Mouse (Mus musculus): Measurements from ENCODE around the gene Fcrl6. TPM values are rescaled to one million over a fixed set of nuclear protein-coding genes. Genes with fewer than 3 reads are reported as not detected.
A peak's percentile ranks its signal among the peaks of the same experiment; 100 is the strongest.

Gene Fcrl6
- polyA plus RNA-seq, 1 experiment from 2014 or later = not detected

DNA sequence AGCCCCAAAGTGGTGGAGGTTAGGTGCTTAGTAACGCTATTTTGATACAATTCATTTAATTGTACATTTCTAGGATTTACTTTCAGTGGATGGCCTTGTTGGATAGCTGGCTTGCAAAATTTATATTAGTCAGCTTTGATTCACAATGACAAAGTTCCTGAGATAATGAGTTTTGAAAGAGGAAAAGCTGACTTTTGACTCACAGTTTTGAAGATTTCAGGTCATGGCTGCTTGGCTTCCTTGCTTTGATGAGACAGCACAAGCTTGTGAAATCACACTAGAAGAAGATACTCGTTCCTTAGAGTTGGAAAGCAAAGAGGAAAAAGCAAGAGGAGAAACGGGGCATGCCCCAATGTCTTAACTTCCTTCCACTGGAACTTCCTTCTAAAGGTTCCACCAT lies 36.2 kb downstream of the Fcrl6 start:
- H3K4me3 ChIP-seq = no peak overlapping the region
- H3K4me2 ChIP-seq = no peak overlapping the region
- peaks cover 42% of the 10 kb centered on the region for H3K27me3 ChIP-seq (replicated peaks)
- H3K9ac ChIP-seq = no peak overlapping the region
- peaks cover 17% of the 10 kb centered on the region for H3K4me1 ChIP-seq
- no peak overlapping the region for H3K27ac ChIP-seq (replicated peaks)
- no peaks in the 10 kb centered on the region for H3K9me3 ChIP-seq
- ATAC-seq (ENCODE audit: extremely low read depth, insufficient number of reproducible peaks, low FRiP score, low TSS enrichment) = no peak
- 62% methylated on average over 3 of the region's 3 CpGs for WGBS
- no peaks in the 10 kb centered on the region for H3K36me3 ChIP-seq

DNA sequence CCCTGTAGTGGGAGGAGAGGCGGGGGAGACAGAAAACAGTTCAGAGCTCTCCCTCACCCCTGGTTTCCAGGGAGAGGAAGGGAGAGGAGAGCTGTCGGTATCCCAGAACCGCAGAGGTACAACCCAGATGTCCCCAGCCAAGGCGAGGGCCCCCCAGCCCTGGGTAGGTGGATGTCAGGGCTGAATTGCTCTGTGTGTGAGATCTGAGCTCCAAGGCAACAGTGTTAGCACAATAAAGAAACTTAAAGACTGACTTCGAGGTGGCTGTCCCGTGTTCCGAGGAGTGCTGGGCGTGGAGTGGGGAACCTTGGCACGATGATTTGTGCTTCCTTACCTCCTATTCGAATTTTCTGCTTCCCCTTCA lies 38.9 kb downstream of the Fcrl6 start:
- H3K27me3 ChIP-seq (replicated peaks) = peaks cover 62% of the 10 kb centered on the region
- peak overlapping the region; percentile 98 for H3K4me2 ChIP-seq
- H3K4me3 ChIP-seq = peak overlapping the region; percentile 77
- no peak; the same call in 1 of the 2 replicates for ATAC-seq (ENCODE audit: extremely low read depth, insufficient number of reproducible peaks, low FRiP score, low TSS enrichment)
- peaks cover 17% of the 10 kb centered on the region for H3K4me1 ChIP-seq
- H3K9ac ChIP-seq = peak overlapping the region; percentile 87
- H3K36me3 ChIP-seq = no peaks in the 10 kb centered on the region
- H3K9me3 ChIP-seq = no peaks in the 10 kb centered on the region
- H3K27ac ChIP-seq (replicated peaks) = peak overlapping the region; percentile 54; the same call in 1 of the 2 replicates
- 3% methylated on average over 10 of the region's 10 CpGs for WGBS

DNA sequence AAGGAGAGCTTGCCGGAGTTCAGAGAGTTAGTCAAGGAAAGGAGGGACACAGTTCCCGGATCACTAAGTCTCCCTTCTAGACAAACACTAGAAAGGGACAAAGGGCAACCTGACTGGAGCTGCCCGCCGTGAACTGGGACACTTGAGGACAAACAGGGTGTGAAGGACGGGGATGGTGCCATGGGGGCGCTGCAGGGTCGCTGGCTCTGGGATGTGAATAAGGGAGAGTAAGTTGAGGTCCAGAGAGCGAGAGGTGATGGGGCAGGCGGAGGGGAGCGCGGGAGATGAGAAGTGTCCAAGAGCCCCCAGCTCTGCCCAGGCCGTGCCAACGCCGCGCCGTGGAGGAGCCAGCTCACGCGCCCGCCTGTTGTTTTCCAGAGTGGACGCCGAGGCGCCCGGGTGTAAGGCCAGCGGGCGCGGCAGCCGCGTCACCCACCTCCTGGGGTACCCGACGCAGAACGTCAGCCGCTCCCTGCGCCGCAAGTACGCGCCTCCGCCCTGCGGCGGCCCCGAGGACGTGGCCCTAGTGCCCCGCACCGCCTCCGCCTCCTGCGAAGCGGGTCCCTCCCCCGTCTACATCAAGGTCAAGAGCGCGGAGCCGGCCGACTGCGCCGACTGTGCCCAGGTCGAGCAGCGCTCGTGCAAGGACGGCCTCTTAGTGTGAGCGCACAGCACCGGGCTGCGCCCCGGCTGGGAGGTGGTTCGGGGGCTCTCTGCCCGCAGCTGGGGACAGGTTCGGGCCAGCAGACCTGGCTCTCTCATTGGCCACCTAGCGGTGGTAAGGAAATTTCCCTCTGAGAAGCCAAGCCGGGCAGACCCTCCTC lies 39.5 kb downstream of the Fcrl6 start:
- H3K4me3 ChIP-seq = peak overlapping the region; percentile 77
- under 1% methylated on average over 59 of the region's 66 CpGs for WGBS
- no peaks in the 10 kb centered on the region for H3K9me3 ChIP-seq
- H3K36me3 ChIP-seq = no peaks in the 10 kb centered on the region
- H3K27me3 ChIP-seq (replicated peaks) = peaks cover 67% of the 10 kb centered on the region
- H3K27ac ChIP-seq (replicated peaks) = peak overlapping the region; percentile 54; the same call in 1 of the 2 replicates
- H3K4me2 ChIP-seq = peak overlapping the region; percentile 98
- peaks cover 17% of the 10 kb centered on the region for H3K4me1 ChIP-seq
- H3K9ac ChIP-seq = peak overlapping the region; percentile 87
- ATAC-seq (ENCODE audit: extremely low read depth, insufficient number of reproducible peaks, low FRiP score, low TSS enrichment) = peak; percentile 71; the same call in 1 of the 2 replicates

DNA sequence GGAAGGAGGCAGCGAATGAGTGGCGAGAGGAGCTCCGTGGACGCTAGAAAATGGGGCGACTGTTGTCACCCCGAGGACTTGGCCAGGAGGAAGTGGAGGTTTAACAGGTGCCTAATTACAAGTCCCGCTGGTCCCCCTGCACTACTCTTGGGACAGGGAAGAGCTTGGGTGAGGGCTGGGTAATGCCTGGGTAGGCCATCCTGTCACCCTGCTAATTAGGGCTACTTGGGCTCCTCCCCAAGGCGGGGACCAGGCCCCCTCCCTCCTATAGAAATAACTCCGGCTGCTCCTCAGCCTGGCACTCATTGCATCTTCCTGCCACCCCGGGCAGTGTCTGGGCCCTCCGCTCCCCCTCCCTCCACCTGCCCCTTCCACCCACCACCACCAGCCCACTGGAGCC lies 46.7 kb downstream of the Fcrl6 start, which contains the start of gene Vsig8:
Vsig8 (plus strand) TSS at position 301 of the 400 bp plus-strand sequence.
- 70% methylated on average over 11 of the region's 11 CpGs for WGBS
- Histone ChIP-seq H3K9me3 (no peaks in the 10 kb centered on the region), H3K27ac (replicated peaks) (no peak within 1 kb of the TSS), H3K36me3 (no peaks in the 10 kb centered on the region), H3K4me2 (no peak within 1 kb of the TSS), H3K4me3 (no peak within 1 kb of the TSS), H3K4me1 (peaks cover 20% of the 10 kb centered on the region), H3K9ac (no peak within 1 kb of the TSS), H3K27me3 (replicated peaks) (peaks cover 57% of the 10 kb centered on the region)
- no peak for ATAC-seq (ENCODE audit: extremely low read depth, insufficient number of reproducible peaks, low FRiP score, low TSS enrichment)

DNA sequence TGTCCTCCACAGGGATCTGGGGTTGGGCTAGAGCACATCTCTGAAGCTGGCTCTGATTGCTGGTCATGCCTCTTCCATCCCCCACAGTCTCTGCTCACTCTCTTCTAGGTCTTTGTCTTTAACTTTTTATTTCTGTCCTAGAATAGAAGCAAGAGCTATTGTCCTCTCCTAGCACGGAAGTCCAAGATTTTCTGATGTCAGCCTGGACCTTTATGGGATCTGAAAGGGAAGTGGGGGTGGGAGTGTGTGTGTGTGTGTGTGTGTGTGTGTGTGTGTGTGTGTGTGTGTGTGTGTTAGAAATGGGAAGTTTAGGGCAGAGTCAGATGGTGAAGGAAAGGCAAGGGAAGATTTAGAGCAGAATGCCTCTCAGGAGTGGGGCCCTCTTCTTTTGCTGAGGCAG lies 49.7 kb downstream of the Fcrl6 start:
- Histone ChIP-seq H3K4me1 (peaks cover 32% of the 10 kb centered on the region), H3K27ac (replicated peaks) (peak overlapping the region; percentile 21; the same call in 1 of the 2 replicates), H3K9ac (no peak overlapping the region), H3K36me3 (no peaks in the 10 kb centered on the region), H3K4me2 (no peak overlapping the region), H3K27me3 (replicated peaks) (peaks cover 37% of the 10 kb centered on the region), H3K9me3 (no peaks in the 10 kb centered on the region), H3K4me3 (no peak overlapping the region)
- ATAC-seq (ENCODE audit: extremely low read depth, insufficient number of reproducible peaks, low FRiP score, low TSS enrichment) = no peak
- 57% methylated on average over 1 of the region's 1 CpGs for WGBS

DNA sequence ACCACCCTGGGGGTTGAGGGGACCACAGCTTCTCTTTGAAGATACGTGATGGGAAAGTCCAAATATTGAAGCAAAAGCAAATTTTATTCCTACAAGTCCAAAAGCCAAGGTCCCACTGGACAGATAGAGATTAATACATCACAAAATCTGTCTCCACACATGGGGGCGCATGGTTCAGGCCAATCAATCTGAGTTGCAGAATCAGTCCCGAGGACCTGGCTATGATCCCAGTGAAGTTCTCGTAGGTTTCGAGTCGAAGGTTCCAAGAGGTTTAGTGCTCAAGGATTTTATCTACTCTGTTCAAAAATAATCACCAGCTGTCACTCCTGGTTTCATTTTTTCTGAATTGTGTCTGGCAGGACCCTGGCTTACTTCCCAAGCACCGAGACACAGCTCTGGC lies 51.3 kb downstream of the Fcrl6 start:
- peaks cover 24% of the 10 kb centered on the region for H3K27me3 ChIP-seq (replicated peaks)
- peak overlapping the region; percentile 71 for H3K9ac ChIP-seq
- peaks cover 32% of the 10 kb centered on the region for H3K4me1 ChIP-seq
- no peak for ATAC-seq (ENCODE audit: extremely low read depth, insufficient number of reproducible peaks, low FRiP score, low TSS enrichment)
- no peaks in the 10 kb centered on the region for H3K36me3 ChIP-seq
- no peak overlapping the region for H3K27ac ChIP-seq (replicated peaks)
- no peaks in the 10 kb centered on the region for H3K9me3 ChIP-seq
- WGBS = 30% methylated on average over 7 of the region's 7 CpGs
- peak overlapping the region; percentile 76 for H3K4me2 ChIP-seq
- H3K4me3 ChIP-seq = peak overlapping the region; percentile 55

DNA sequence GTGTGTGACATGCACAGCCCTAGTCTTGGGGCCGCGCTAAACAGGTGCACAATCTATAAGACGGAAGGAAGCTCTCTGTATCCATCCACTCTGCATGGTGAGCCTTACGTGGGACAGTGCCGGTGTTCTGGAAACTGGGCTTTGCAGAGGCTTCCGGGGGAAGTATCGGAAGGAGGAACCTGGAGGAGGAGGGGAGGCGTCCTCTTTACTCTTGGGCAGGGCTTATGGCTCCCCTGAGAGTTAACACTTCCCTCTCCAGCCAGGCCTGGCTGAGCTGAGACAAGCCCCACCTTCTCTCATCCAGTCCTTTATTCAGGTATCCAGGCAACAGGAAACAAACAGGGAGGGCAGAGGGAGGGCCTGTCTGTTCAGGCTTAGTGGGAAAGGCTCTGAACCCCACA lies 51.8 kb downstream of the Fcrl6 start:
- Histone ChIP-seq H3K9me3 (no peaks in the 10 kb centered on the region), H3K27me3 (replicated peaks) (peaks cover 20% of the 10 kb centered on the region), H3K9ac (peak overlapping the region; percentile 71), H3K27ac (replicated peaks) (0 out of 2 replicates have a peak overlapping the region, but pooled peaks have one; percentile 12), H3K4me2 (peak overlapping the region; percentile 76), H3K36me3 (no peaks in the 10 kb centered on the region), H3K4me1 (peaks cover 32% of the 10 kb centered on the region), H3K4me3 (peak overlapping the region; percentile 55)
- ATAC-seq (ENCODE audit: extremely low read depth, insufficient number of reproducible peaks, low FRiP score, low TSS enrichment) = no peak
- WGBS = 0% methylated on average over 8 of the region's 8 CpGs

DNA sequence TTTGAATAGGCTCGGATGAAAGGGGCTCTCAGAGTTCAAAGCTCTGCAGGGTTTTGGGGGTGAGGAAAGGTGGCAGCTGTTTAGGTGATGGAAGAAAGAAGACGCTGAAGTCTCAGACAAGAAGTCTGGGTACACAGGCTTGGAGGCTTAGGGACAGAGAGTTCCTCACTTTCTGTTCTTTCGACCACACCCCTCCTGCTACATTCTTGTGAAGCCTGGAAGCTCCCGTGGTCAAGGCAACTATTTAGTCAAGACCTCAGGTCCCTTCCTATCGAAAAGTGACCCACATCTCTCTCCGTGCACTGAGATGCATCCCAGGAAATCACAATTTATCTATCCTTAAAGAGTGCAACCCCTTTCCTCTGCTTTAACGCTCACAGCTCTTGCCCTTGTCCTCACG lies 52.6 kb downstream of the Fcrl6 start:
- WGBS = 9% methylated on average over 8 of the region's 8 CpGs
- peaks cover 17% of the 10 kb centered on the region for H3K27me3 ChIP-seq (replicated peaks)
- ATAC-seq (ENCODE audit: extremely low read depth, insufficient number of reproducible peaks, low FRiP score, low TSS enrichment) = no peak
- peaks cover 32% of the 10 kb centered on the region for H3K4me1 ChIP-seq
- H3K4me3 ChIP-seq = peak overlapping the region; percentile 55
- H3K9ac ChIP-seq = peak overlapping the region; percentile 71
- H3K36me3 ChIP-seq = no peaks in the 10 kb centered on the region
- no peak overlapping the region for H3K27ac ChIP-seq (replicated peaks)
- peak overlapping the region; percentile 76 for H3K4me2 ChIP-seq
- no peaks in the 10 kb centered on the region for H3K9me3 ChIP-seq

DNA sequence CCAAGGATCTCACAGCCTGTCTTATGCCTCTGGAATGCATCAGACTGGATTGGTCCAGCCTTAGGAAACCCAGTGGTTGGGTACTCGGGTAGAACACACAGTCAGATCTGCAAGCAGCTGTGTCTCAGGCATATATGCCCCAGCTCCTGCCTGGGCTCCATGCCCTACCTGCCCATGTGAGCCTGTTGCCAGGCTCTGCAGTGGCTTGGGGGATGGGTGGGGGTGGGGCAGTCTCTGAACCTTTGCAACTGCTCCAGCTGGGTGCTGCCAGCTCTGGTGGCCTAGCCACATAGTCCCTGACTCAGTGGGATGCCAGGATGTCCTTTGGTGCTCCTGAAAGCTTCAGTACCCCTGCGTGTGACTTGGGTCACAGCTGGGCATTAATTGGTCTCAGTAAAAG lies 53.0 kb downstream of the Fcrl6 start:
- H3K27me3 ChIP-seq (replicated peaks) = peaks cover 17% of the 10 kb centered on the region
- no peaks in the 10 kb centered on the region for H3K9me3 ChIP-seq
- ATAC-seq (ENCODE audit: extremely low read depth, insufficient number of reproducible peaks, low FRiP score, low TSS enrichment) = no peak
- H3K27ac ChIP-seq (replicated peaks) = no peak overlapping the region
- 25% methylated on average over 2 of the region's 2 CpGs for WGBS
- peaks cover 32% of the 10 kb centered on the region for H3K4me1 ChIP-seq
- H3K4me2 ChIP-seq = peak overlapping the region; percentile 76
- peak overlapping the region; percentile 55; the same call in 1 of the 2 replicates for H3K4me3 ChIP-seq
- H3K36me3 ChIP-seq = no peaks in the 10 kb centered on the region
- no peak overlapping the region for H3K9ac ChIP-seq

DNA sequence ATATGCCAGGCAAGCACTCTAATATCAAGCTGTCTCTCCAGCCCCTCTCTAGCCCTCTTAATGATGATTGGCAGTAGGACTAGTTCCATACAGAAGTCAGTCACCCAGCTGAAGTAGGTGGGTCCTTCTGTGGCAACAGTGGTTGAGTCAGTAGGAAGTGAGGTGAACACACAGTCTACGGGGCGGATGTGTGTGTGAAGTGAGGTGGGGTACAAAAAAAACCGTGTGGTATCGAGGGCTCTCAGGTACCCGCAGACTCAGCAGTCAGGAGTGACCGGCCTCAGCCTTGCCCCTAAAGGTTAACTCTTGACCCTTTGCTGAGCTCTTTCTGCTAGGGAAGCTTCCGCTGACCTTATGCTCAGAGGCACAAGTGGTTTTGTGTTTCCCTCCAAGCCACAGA lies 53.9 kb downstream of the Fcrl6 start:
- Histone ChIP-seq H3K4me3 (no peak overlapping the region), H3K4me2 (no peak overlapping the region), H3K27ac (replicated peaks) (no peak overlapping the region), H3K27me3 (replicated peaks) (peaks cover 21% of the 10 kb centered on the region), H3K9ac (no peak overlapping the region), H3K4me1 (peaks cover 32% of the 10 kb centered on the region), H3K36me3 (no peaks in the 10 kb centered on the region), H3K9me3 (no peaks in the 10 kb centered on the region)
- 52% methylated on average over 7 of the region's 7 CpGs for WGBS
- no peak for ATAC-seq (ENCODE audit: extremely low read depth, insufficient number of reproducible peaks, low FRiP score, low TSS enrichment)

Measured in heart, embryonic 13.5 days (tissue).